Mouse (Mus musculus) neural tube, embryonic 11.5 days (tissue): ENCODE data around the gene Gm5142. TPM values are rescaled to one million over a fixed set of nuclear protein-coding genes. Genes with fewer than 3 reads are reported as not detected.

Experiments used
- ATAC-seq: fragments of 200-750 bp; cut with Nextera tagmentation; 2 replicates; pipeline ENCODE4 v1.8.0; 2017; ENCODE audit warnings: moderate number of reproducible peaks, mild to moderate bottlenecking, moderate TSS enrichment, moderate library complexity; ENCODE audit not compliant: insufficient read depth, low FRiP score, low TSS enrichment
- DNase-seq: peaks from one replicate; pipeline ENCODE4 v3.0.0-alpha.2; 2015; ENCODE audit warnings: low spot score
- H3K27ac ChIP-seq: fragments of 300-500 bp; sonication (generic); 2 replicates; pipeline ENCODE4 v1.5.1; 2014; ENCODE audit warnings: low read depth, mild to moderate bottlenecking, low read length
- H3K27me3 ChIP-seq: fragments of 300-500 bp; sonication (generic); 2 replicates; pipeline ENCODE4 v1.6.1; 2014; ENCODE audit warnings: mild to moderate bottlenecking, low read length, mixed read lengths; ENCODE audit not compliant: control insufficient read depth, insufficient read depth
- H3K36me3 ChIP-seq: fragments of 300-500 bp; sonication (generic); 2 replicates; pipeline ENCODE4 v1.6.1; 2014; ENCODE audit warnings: mild to moderate bottlenecking, low read length, moderate library complexity, mixed read lengths; ENCODE audit not compliant: control insufficient read depth, insufficient read depth
- H3K4me1 ChIP-seq: fragments of 300-500 bp; sonication (generic); 2 replicates; pipeline ENCODE4 v1.6.1; 2014; ENCODE audit warnings: low read length, mixed read lengths; ENCODE audit not compliant: control insufficient read depth, insufficient read depth
- H3K4me2 ChIP-seq: fragments of 300-500 bp; sonication (generic); 2 replicates; pipeline ENCODE4 v1.6.1; 2014; ENCODE audit warnings: low read depth, mild to moderate bottlenecking, moderate library complexity
- H3K4me3 ChIP-seq: fragments of 300-500 bp; sonication (generic); 2 replicates; pipeline ENCODE4 v1.5.1; 2014; ENCODE audit warnings: low read depth, low read length
- H3K9ac ChIP-seq: fragments of 300-500 bp; sonication (generic); 2 replicates; pipeline ENCODE4 v1.6.1; 2014; ENCODE audit warnings: mild to moderate bottlenecking, low read length
- H3K9me3 ChIP-seq: fragments of 300-500 bp; sonication (generic); 2 replicates; pipeline ENCODE4 v1.6.1; 2016; ENCODE audit warnings: low read length; ENCODE audit not compliant: control insufficient read depth
- WGBS: fragments of 180-500 bp; shearing (Covaris S2); extraction: QIAGEN DNeasy Blood & Tissue Kit; methylation state at CpG from one replicate; pipeline ENCODE4 v1.1.7; 2014; 5-methylcytosine and 5-hydroxymethylcytosine counted together
- polyA plus RNA-seq: library from polyadenylated mRNA; unstranded; fragments of >200 nt; fragmentation: Nextera tagmentation; extraction: Ambion mirVana; gene quantifications from 2 replicates; pipeline ENCODE4 v1.2.1, GENCODE M21; 2014

Gene Gm5142
- polyA plus RNA-seq: not detected in 2 replicates

DNA sequence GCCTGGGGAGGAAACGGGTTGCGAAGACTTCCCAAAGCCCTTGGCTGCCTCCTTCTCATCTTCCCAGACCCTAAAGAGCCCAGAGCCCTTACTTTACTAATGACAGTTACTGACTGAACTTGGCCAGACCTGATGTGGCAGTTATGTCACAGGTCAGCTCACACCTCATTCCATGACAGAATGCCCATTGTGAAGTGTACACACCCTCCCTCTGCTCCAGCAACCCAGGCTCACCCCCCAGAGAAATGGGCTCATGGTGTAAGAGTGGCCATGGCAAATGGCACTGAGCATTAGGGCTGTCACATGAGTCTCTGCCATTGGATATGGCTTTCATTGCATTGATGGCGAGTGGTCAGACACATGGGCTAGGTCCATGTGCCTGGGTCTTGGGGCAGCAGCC is at the start of gene Gm5142:
TSS of gene Gm5142 (minus strand) at position 101 of the 400 bp plus-strand sequence.
- no peaks in the 10 kb centered on the region for H3K36me3 ChIP-seq
- H3K27ac ChIP-seq: no peak within 1 kb of the TSS
- no peak within 1 kb of the TSS for H3K4me2 ChIP-seq
- no peak within 1 kb of the TSS for H3K4me3 ChIP-seq
- H3K4me1 ChIP-seq: no peaks in the 10 kb centered on the region
- no peaks in the 10 kb centered on the region for H3K9me3 ChIP-seq
- ATAC-seq (no peak), DNase-seq (no peak)
- no peak within 1 kb of the TSS for H3K9ac ChIP-seq
- WGBS: 86% methylated on average over 3 of the region's 3 CpGs
- no peaks in the 10 kb centered on the region for H3K27me3 ChIP-seq

DNA sequence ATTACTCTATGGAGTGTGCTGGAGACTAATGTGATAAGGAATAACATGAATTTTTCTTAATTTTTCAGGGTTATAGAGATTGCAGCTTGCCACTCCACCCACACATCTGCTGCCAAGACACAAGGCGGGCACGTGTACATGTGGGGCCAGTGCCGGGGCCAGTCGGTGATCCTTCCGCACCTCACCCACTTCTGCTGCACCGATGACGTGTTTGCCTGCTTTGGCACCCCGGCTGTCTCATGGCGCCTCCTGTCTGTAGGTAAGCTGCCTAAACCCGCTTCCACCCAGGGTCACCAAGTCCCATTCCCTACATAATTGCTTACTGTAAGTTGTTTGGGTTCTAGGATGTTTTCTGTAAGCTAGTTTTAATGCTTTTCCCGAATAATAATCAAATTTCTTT is 47.7 kb upstream of the Gm5142 start:
- H3K36me3 ChIP-seq: peaks cover 16% of the 10 kb centered on the region
- H3K27ac ChIP-seq: no peak overlapping the region
- no peaks in the 10 kb centered on the region for H3K4me1 ChIP-seq
- no peak overlapping the region for H3K4me3 ChIP-seq
- ATAC-seq (no peak), DNase-seq (no peak)
- H3K9ac ChIP-seq: no peak overlapping the region
- WGBS: 94% methylated on average over 11 of the region's 11 CpGs
- no peaks in the 10 kb centered on the region for H3K9me3 ChIP-seq
- H3K4me2 ChIP-seq: no peak overlapping the region
- no peaks in the 10 kb centered on the region for H3K27me3 ChIP-seq

DNA sequence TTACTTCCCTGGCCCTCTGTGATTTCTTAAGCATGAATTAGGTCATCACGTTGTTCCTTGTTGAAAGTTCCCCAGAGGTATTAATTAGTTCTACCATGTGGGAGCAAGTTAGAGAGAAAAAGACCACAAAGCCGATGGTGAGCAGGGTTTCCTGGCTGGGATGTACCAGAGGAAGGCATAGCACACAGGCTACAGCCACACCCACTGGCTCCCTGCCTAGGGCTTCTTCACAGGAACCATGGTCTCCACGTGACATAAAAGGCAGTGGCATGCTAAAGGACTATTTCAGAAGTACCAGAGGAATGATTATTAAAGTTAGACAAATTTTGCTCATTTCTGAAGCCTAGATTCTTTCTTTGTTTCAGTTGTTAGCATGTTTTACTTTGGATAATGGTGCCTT is 40.7 kb upstream of the Gm5142 start:
- ATAC-seq (no peak), DNase-seq (no peak)
- Histone ChIP-seq H3K27me3 (no peaks in the 10 kb centered on the region), H3K36me3 (peaks cover 20% of the 10 kb centered on the region), H3K4me1 (no peaks in the 10 kb centered on the region), H3K27ac (no peak overlapping the region), H3K9me3 (no peaks in the 10 kb centered on the region), H3K4me2 (no peak overlapping the region), H3K9ac (no peak overlapping the region), H3K4me3 (no peak overlapping the region)
- 91% methylated on average over 3 of the region's 3 CpGs for WGBS

GRCm38 (mm10) chr14:59209816-59210215 is 31.3 kb upstream of the Gm5142 start:
- no peaks in the 10 kb centered on the region for H3K27me3 ChIP-seq
- no peak for DNase-seq
- H3K4me1 ChIP-seq: peaks cover 15% of the 10 kb centered on the region
- no peak overlapping the region for H3K27ac ChIP-seq
- H3K9ac ChIP-seq: no peak overlapping the region
- H3K36me3 ChIP-seq: peaks cover 5% of the 10 kb centered on the region; the same call in 1 of the 2 replicates
- ATAC-seq: no peak
- H3K4me3 ChIP-seq: no peak overlapping the region
- H3K9me3 ChIP-seq: no peaks in the 10 kb centered on the region
- 99% methylated on average over 2 of the region's 2 CpGs for WGBS
- H3K4me2 ChIP-seq: no peak overlapping the region

DNA sequence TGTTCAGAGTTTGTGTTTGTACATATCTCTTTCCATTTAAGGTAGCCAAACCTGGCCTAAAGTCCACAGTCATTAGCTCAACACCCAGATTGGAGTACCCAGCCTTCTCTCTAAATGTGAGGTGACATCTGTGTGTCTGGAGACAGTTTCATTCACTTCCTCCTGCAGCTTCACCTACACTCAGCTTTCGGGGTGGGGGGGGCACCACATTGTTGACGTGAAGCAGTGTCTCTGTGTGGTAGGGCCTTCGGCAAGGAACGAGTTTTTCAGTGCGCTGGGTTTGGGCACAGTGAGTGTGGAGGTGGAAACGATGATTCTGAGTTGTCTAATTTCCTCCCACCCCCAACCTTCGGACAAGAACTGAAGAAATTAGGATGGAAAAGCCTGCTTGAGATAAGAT is 30.5 kb upstream of the Gm5142 start:
- peaks cover 23% of the 10 kb centered on the region for H3K4me1 ChIP-seq
- H3K27ac ChIP-seq: no peak overlapping the region
- H3K4me2 ChIP-seq: no peak overlapping the region
- peaks cover 5% of the 10 kb centered on the region; the same call in 1 of the 2 replicates for H3K36me3 ChIP-seq
- no peak overlapping the region for H3K4me3 ChIP-seq
- H3K9me3 ChIP-seq: no peaks in the 10 kb centered on the region
- H3K9ac ChIP-seq: no peak overlapping the region
- ATAC-seq: no peak
- no peaks in the 10 kb centered on the region for H3K27me3 ChIP-seq
- 92% methylated on average over 7 of the region's 7 CpGs for WGBS
- no peak for DNase-seq

- Histone ChIP-seq H3K9ac (no peak overlapping the region), H3K4me2 (no peak overlapping the region), H3K27me3 (no peaks in the 10 kb centered on the region), H3K36me3 (no peaks in the 10 kb centered on the region), H3K4me1 (peaks cover 23% of the 10 kb centered on the region), H3K9me3 (no peaks in the 10 kb centered on the region), H3K27ac (no peak overlapping the region), H3K4me3 (no peak overlapping the region)
- ATAC-seq: no peak
- WGBS: 39% methylated on average over 10 of the region's 10 CpGs
- no peak for DNase-seq
These were observed 27.5 kb upstream of the Gm5142 start for GRCm38 (mm10) chr14:59205976-59206583.

- Histone ChIP-seq H3K4me2 (peak overlapping the region; percentile 19; the same call in 1 of the 2 replicates), H3K9me3 (no peaks in the 10 kb centered on the region), H3K36me3 (no peaks in the 10 kb centered on the region), H3K27me3 (no peaks in the 10 kb centered on the region), H3K4me3 (no peak overlapping the region), H3K27ac (peak overlapping the region; percentile 60; the same call in 1 of the 2 replicates), H3K4me1 (peaks cover 23% of the 10 kb centered on the region), H3K9ac (peak overlapping the region; percentile 47)
- ATAC-seq: no peak
- WGBS: 24% methylated on average over 7 of the region's 7 CpGs
- peak; percentile 32 for DNase-seq
These were observed 26.9 kb upstream of the Gm5142 start for GRCm38 (mm10) chr14:59205461-59205860.

DNA sequence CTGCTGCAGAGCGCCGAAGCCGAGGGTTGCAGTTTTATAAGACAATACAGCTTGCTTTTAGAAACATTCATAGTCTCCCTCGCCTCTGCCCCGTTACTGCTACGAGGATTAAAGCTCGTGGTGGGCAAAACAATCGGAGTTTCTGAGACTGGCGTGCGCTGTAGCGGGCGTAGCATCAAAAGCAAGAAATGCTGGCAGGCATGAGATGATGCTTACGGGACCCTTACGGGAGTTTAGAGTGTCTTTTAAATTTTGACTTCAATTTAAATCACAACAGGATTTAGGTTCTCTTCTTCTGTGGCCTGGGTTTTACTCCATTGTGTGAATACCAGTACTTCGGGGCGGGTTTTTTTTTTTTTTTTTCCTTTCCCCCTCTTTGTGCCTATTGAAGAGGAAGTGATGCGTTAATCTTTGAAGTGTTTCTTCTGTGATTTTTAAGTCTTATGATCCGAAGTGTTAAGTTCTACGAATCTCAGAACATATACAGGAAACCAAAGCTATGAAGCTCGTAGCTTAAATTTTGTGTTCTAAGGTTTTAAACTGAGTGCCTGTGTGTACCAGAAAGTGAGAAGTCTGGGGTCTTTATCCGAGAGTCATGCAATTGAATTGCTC is 23.2 kb upstream of the Gm5142 start:
- H3K27me3 ChIP-seq: no peaks in the 10 kb centered on the region
- 0 out of 2 replicates have a peak, but pooled peaks have one; percentile 0 for ATAC-seq
- H3K4me3 ChIP-seq: peak overlapping the region; percentile 81
- no peak for DNase-seq
- peak overlapping the region; percentile 57 for H3K4me2 ChIP-seq
- H3K36me3 ChIP-seq: no peaks in the 10 kb centered on the region
- under 1% methylated on average over 21 of the region's 21 CpGs for WGBS
- peak overlapping the region; percentile 96 for H3K27ac ChIP-seq
- no peaks in the 10 kb centered on the region for H3K9me3 ChIP-seq
- peaks cover 23% of the 10 kb centered on the region for H3K4me1 ChIP-seq
- H3K9ac ChIP-seq: peak overlapping the region; percentile 98
